Mouse (Mus musculus) kidney, adult 11 months (tissue): ENCODE measurements at regions not wholly inside any gene's neighbourhood (a gene's known extent, or its start where the extent isn't known, plus 50 kb on each side); places are given as distances from the start of the nearest gene placed in this dataset.
A peak's percentile ranks its signal among the peaks of the same experiment; 100 is the strongest.
"Not testable (repeated sequence)": the region's sequence is repeated elsewhere in the genome, so short reads cannot be mapped to it uniquely, and the experiment has no call there.

Experiments
- DNase-seq: peaks from one replicate; pipeline ENCODE4 v3.0.0; 2022

DNA sequence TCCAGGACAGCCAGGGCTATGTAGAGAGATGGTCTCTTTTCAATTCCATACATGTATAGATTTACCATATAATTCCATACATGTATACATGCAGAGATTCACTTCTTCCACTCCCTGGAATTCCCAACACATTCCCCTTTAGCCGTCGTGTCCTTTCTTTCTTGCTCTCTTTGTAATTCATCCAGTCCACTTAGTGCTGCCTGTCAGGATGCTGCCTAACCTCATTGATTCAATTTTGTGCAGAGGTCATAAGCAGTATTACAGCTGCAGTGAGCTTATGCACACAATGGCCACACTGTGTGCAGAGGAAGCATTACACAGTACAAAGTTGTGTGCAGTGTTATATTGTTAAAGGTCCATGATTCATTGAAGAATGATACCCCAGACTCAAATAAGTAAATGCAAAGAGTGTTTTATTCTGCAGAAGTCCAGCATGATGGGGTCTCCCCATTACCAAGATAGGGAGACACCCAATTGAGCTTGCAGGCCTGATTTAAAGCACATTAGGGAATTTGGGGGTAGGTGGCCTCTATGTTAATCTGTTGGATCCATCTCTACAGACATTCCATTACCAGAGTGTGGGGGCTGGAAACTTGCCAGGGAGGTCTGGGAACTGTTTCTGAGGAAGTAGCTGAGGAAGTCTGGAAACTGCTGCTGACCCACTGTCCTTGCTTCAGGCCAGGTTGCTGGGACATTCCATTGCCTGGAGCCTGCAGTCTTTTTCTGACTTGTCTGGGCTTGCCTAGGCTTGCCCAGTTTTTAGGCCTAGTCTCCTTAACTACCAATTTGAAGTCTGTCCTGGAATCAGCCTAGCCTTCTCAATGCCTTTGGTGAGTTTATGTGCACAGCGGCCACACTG, 72.8 kb downstream of the Fam161a start:
- DNase-seq = no peak

DNA sequence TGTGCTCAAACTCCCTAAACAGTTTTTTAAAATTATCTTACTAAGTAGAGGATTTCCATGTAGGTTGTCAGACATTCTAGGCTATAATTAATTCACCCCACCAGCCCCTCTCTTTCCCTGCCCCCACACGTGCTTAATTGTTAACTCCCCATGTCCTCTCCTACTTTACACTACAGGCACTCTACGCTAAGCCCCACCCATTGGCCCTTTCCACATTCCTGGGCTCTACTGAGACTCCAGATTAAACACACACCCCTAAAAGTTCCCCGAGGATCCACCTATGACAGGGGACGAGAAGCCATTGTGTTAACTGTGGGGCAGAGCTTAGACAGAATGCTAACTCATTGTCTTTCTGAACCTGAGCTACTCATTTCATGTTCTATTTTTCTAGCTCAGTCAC, 74.3 kb downstream of the Fam161a start:
- no peak for DNase-seq

DNA sequence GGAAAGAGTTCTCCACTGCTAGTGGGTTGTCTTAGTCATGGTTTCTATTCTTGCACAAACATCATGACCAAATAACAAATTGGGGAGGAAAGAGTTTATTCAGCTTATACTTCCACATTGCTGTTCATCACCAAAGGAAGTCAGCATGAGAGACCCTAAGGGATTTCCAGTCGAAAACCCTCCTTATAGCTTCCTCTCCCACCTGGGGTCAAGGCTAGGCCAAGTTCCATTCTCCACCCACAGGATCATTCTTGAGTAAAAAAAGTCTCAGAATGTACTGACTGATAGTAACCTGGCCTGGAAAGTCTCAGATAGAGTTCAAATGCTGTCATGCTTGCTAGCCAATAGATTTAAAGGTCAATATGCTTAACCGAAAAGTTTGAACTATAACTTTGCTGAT, 76.5 kb downstream of the Fam161a start:
- not testable (repeated sequence) for DNase-seq

GRCm38 (mm10) chr11:23095287-23095686, 88.0 kb downstream of the Fam161a start:
- no peak for DNase-seq

DNA sequence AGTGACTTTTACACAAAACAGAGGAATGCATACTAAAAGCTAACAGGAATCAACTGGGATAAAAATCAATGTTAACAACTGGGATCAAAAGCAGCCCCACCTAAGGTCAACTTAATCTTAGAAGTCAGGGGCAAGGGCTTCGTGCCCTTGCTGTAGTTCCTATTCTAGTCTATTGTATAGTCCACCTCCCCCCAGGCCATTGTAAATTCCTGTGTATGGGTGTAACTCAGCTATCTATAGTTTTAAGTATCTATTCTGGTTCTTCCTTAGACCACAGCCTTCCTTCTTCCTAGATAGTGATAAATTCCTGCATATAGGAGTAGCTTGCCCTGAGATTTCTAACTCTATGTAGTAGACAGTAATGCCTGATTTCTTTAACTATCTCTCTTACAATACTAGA, 88.4 kb downstream of the Fam161a start:
- DNase-seq = not testable (repeated sequence)

- DNase-seq = no peak
These were observed 89.3 kb downstream of the Fam161a start for GRCm38 (mm10) chr11:23096451-23097222.

DNA sequence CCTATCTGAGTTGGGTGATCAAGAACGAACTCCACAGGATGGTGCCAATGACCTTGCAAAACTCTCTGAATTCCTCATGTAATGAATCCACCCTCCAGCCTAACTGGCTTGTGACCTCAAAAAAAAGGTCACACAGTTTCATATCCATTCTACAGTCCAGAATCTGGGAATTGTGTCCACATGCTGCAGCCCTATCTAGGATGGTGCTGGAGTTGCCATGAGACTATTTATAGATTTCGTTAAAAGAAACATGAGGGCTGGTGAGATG, 89.8 kb downstream of the Fam161a start:
- no peak for DNase-seq

DNA sequence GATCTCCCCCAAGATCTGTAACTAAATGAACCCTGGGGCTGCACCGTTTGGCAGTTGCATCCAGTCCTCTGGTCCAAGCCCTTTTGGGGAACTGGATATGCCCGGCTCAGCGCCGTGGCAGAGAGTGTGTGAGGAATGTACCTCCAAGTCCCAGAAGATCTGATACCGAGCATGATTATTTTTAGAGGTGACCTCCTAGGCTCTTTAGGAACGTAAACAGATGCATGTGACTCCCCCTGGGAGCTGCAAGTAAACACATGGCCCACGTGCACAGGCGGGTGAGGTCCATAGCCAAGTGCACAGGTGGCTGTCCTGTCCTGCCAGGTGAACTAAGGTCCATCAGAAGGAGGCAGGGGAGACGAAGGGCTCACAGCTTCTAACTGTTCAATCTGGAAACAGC, 107.3 kb downstream of the Fam161a start:
- peak; percentile 89 for DNase-seq

DNA sequence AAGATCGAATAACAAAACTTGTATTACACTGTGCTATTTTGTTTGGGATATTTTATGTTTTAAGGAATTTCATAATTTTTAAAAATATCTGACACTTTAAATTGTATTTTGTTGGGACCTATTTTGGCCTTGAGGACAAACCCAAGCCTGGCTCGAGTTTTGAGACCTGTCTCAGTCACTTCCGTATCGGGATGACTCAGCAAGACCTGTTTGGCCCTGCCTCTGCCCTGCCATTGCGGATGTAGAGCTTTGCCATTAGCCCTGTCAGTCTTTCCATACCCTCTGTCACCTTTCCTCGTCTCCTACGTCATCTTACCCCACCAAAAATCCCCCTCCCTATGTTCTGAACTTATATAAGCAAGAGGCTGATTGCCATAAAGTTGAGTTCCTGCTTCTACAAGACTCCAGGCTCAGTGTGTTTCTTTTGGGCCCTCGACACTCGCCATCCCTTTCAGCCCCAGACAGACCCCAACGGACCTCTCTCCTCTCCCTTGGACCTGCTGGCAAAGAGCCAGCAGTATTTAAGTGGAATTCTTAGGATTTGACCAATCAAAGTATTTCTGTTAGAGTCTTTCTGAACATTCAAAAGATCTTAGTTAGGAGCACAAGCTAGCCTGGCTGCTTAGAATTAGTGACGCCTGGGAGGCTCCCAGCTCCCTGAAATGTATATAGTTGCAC, 113.3 kb downstream of the Fam161a start:
- DNase-seq = no peak

GRCm38 (mm10) chr11:23124198-23124951, 117.0 kb downstream of the Fam161a start:
- DNase-seq = peak; percentile 52

DNA sequence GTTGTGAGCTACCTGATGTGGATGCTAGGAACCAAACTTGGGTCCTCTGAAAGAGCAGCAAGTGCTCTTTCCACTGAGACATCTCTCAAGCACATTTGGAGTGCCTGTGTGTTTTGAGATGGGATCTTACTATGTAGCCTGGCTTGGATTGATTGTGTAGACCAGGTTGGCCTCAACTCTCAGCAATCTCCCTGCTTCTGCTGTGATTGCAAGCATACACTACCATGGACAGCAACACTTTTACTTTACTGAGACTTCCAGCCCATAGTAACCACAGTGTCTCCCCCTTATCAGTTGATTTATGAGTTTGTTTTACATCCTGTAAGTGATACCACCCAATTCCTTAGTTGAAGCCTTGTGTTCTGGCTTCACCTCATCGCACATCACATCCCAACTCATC, 123.8 kb downstream of the Fam161a start:
- DNase-seq = no peak

GRCm38 (mm10) chr11:23131632-23132031, 124.2 kb upstream of the Xpo1 start:
- no peak for DNase-seq

- no peak for DNase-seq
These were observed 115.3 kb upstream of the Xpo1 start for GRCm38 (mm10) chr11:23140429-23141099.

DNA sequence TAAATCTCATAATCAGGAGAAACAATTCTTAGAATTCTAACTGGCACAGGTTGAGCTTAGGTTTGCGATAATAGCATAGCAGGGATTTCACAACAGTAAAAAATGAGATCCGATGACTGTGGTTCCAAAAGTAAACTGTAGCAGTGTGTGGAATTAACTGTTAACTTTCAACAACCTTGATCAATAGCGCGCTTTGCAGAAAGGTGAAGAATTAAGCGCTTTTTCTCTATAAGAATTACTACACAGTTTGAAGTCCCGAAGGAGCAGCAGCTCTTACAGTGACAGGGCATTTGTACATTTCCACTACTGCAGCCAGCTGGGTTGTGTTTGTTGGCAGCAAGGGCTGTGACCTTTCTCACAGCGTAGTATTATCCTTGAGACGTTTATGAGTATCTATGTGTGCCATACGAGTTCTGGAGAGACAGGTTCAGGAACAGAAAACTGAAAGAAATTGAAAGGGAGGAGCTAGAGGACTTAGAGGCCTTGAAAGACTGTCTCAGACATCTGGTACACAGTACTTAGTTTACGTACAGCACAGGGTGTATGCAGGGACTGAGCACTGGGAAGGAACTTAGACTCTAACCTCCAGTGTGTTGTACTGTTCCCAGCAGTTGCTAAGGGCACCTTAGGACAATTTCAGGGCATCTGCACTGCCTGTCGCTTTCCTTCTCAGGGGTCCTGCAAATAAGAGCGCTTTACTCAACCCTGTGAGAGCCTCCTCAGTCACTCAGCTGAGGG, 114.6 kb upstream of the Xpo1 start:
- no peak for DNase-seq

GRCm38 (mm10) chr11:23148048-23148596, 107.7 kb upstream of the Xpo1 start:
- DNase-seq = no peak

DNA sequence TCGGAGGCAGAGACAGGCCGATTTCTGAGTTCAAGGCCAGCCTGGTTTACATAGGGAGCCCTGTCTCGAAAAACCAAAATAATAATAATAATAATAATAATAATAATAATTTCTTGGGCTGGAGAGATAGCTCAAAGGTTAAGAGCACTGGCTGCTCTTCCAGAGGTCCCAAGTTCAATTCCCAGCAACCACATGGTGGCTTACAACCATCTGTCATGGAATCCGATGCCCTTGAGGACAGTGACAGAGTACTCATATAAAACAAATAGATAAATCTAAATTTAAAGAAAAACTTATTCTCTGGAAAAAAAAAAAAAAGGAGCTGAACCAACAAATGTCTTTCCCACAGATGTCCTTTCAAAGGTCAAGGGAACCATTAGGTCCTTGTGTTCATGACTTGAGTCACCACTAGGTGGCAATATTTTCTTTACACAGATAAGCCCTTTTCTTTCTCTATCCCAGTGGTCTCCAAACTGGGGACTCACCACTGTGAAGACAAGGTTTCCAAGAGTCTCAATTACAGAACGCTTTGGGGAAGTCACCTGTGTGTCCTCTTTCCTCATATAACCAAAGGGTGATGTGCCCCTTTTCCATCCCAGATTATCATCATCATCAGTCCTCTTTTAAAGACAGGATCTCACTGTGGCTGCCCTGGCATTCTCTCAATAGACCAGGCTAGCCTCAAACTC, 106.1 kb upstream of the Xpo1 start:
- no peak for DNase-seq

DNA sequence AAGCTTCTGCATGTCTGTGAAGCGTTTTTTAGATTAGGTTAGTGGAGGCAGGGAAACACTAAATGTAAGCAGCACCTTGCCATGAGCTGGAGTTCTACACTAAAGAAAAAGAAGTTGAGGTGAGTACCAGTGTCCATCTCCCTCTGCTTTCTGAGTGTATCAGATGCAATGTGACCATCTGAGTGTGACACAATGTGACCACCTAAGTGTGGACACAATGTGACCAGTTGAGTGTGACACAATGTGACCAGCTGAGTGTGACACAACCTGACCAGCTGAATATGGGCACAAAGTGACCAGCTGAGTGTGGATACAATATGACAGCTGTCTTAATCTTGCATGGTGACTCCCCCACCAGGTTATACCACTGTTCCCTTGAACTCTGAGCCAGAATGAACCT, 101.0 kb upstream of the Xpo1 start:
- DNase-seq = no peak

DNA sequence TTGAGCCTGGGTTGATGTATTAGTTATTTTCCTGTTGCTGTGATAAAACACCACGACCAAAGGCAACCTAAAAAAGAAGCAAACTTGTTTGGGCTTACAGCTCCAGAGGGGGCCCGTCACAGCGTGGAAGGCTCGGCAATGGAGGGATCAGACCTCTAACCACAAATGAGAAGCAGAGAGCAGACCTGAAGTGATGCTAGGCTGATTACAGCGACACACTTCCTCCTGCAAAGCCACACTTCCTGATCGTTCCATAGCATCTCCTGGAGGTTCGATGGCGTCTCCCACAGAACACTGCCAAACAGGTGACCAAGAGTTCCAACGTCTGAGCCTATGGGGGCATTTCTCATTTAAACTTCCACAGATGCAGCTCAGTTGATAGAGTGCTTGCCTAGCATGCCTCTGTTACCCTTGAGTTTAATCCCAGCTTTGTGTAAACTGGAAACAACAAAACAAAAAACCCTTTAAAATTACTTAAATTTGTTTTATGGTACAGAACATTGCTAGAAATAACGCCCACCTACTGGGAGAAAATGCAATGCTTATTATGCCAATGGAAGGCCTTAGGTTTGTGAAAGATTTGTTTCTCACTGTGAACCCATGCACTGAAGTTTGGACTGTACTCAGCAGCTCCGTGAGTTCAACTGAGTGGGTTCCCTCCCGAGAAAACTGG, 87.2 kb upstream of the Xpo1 start:
- no peak for DNase-seq

- no peak for DNase-seq
These were observed 86.0 kb upstream of the Xpo1 start for GRCm38 (mm10) chr11:23169742-23170428.

DNA sequence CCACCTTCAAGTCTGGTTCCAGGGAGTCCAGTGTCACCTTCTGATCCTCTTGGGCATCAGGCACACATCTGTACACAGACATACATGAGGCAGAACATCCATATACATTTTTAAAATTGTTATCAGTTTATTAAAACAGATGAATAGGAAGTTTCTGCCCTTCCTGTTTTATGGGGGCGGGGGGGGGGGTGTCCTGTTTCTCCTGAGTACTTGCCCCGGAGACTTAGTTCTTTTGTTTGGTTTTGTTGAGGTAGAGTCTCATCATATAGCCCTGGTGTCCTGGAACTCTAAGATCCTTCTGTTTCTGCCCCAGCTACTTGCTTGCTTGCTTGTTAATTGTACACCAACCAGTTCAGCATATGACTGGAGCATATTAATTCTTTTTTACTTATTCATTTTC, 85.0 kb upstream of the Xpo1 start:
- DNase-seq = no peak
